Mouse (Mus musculus) CH12.LX (cell line): ENCODE data around the gene Sh3rf3. TPM values are rescaled to one million over a fixed set of nuclear protein-coding genes. Genes with fewer than 3 reads are reported as not detected.

Experiments
- DNase-seq: peaks from one replicate; pipeline ENCODE4 v3.0.0-alpha.2; 2013; ENCODE audit errors: extremely low read depth
- H3K27ac ChIP-seq: 2 replicates; pipeline ENCODE4 v1.5.1; 2012; ENCODE audit warnings: low read depth, mild to moderate bottlenecking, control low read depth, moderate library complexity; ENCODE audit not compliant: insufficient read depth
- H3K27me3 ChIP-seq: replicated peaks from 2 replicates; pipeline ENCODE3; 2012; ENCODE audit warnings: inconsistent platforms
- H3K36me3 ChIP-seq, 2 experiments: replicated peaks in 1 of 2; 2 replicates each; pipeline versions ENCODE3 to v1.6.1; 2012; ENCODE audit warnings: inconsistent platforms in 1 of 2, low read length in 1 of 2, mild to moderate bottlenecking in 1 of 2, mixed read lengths in 1 of 2, moderate library complexity in 1 of 2; ENCODE audit not compliant: control insufficient read depth in 1 of 2, insufficient read depth in 1 of 2
- H3K4me1 ChIP-seq, 2 experiments: 2 replicates each; pipeline ENCODE4 v1.6.1; 2012; ENCODE audit warnings: inconsistent platforms in 1 of 2, moderate library complexity in 1 of 2; ENCODE audit not compliant: insufficient read depth in 2 of 2, control insufficient read depth in 1 of 2
- H3K4me2 ChIP-seq: 2 replicates; pipeline ENCODE4 v1.6.1; 2012; ENCODE audit warnings: low read depth, mild to moderate bottlenecking, control low read depth; ENCODE audit not compliant: poor library complexity, insufficient read depth, severe bottlenecking
- H3K4me3 ChIP-seq, 3 experiments: fragments of 150-350 bp in 1 of 3; sonication (generic) in 1 of 3; replicated peaks in 1 of 3; 2 replicates each; pipeline versions ENCODE3 to v1.5.1; 2011 to 2012; ENCODE audit warnings: low read depth in 2 of 3, low read length in 2 of 3, mild to moderate bottlenecking in 2 of 3, moderate library complexity in 2 of 3, control low read depth in 1 of 3, improper control_type of control experiment in 1 of 3, inconsistent platforms in 1 of 3, mixed read lengths in 1 of 3; ENCODE audit not compliant: poor library complexity in 1 of 3
- H3K79me2 ChIP-seq: replicated peaks from 2 replicates; pipeline ENCODE4 v1.6.1; 2012; ENCODE audit warnings: mild to moderate bottlenecking, moderate library complexity; ENCODE audit not compliant: control insufficient read depth, poor library complexity, insufficient read depth, severe bottlenecking; ENCODE audit errors: extremely low read depth
- H3K9ac ChIP-seq: 2 replicates; pipeline ENCODE4 v1.6.1; 2012; ENCODE audit warnings: low read depth, mild to moderate bottlenecking, control low read depth, moderate library complexity; ENCODE audit not compliant: insufficient read depth
- H3K9me3 ChIP-seq: replicated peaks from 2 replicates; pipeline ENCODE3; 2012; ENCODE audit warnings: low read length, inconsistent platforms, mixed read lengths
- CHD1 ChIP-seq: IDR thresholded peaks from 2 replicates; pipeline ENCODE4 v1.6.1; 2012; ENCODE audit warnings: low read depth, low read length, improper control_type of control experiment, inconsistent platforms
- EP300 ChIP-seq: IDR thresholded peaks from 2 replicates; pipeline ENCODE4 v1.6.1; 2011; ENCODE audit warnings: low read length, improper control_type of control experiment
- ETS1 ChIP-seq: conservative IDR thresholded peaks from 2 replicates; pipeline ENCODE4 v1.6.1; 2012; ENCODE audit warnings: low read depth, mild to moderate bottlenecking, inconsistent platforms, low read length, improper control_type of control experiment, moderate library complexity
- JUN ChIP-seq: IDR thresholded peaks from 2 replicates; pipeline ENCODE4 v1.6.1; 2011; ENCODE audit warnings: low read depth, mild to moderate bottlenecking, low read length, improper control_type of control experiment, moderate library complexity; ENCODE audit not compliant: insufficient read depth
- JUND ChIP-seq: conservative IDR thresholded peaks from 2 replicates; pipeline ENCODE4 v1.6.1; 2011; ENCODE audit warnings: low read depth, low read length, improper control_type of control experiment
- KAT2A ChIP-seq: IDR thresholded peaks from 2 replicates; pipeline ENCODE4 v1.6.1; 2012; ENCODE audit warnings: low read length, improper control_type of control experiment, inconsistent platforms; ENCODE audit not compliant: insufficient replicate concordance
- MAX ChIP-seq: IDR thresholded peaks from 2 replicates; pipeline ENCODE4 v1.6.1; 2011; ENCODE audit warnings: low read length, improper control_type of control experiment
- MEF2A ChIP-seq: IDR thresholded peaks from 2 replicates; pipeline ENCODE4 v1.6.1; 2014; ENCODE audit warnings: low read depth, mild to moderate bottlenecking, inconsistent platforms, low read length, improper control_type of control experiment, borderline replicate concordance
- MXI1 ChIP-seq: IDR thresholded peaks from 2 replicates; pipeline ENCODE4 v1.6.1; 2011; ENCODE audit warnings: mild to moderate bottlenecking, low read depth, low read length, improper control_type of control experiment
- NELFE ChIP-seq: IDR thresholded peaks from 2 replicates; pipeline ENCODE4 v1.6.1; 2011; ENCODE audit warnings: low read depth, low read length, improper control_type of control experiment
- POLR2A ChIP-seq: IDR thresholded peaks from 2 replicates; pipeline ENCODE4 v1.6.1; 2011; ENCODE audit warnings: low read depth, mild to moderate bottlenecking, improper control_type of control experiment, low read length
- POLR2AphosphoS2 ChIP-seq: IDR thresholded peaks from 2 replicates; pipeline ENCODE4 v1.6.1; 2011; ENCODE audit warnings: low read depth, low read length, improper control_type of control experiment
- RCOR1 ChIP-seq: conservative IDR thresholded peaks from 2 replicates; pipeline ENCODE4 v1.6.1; 2012; ENCODE audit warnings: low read depth, mild to moderate bottlenecking, inconsistent platforms, low read length, improper control_type of control experiment
- TBP ChIP-seq: conservative IDR thresholded peaks from 2 replicates; pipeline ENCODE4 v1.6.1; 2011; ENCODE audit warnings: low read depth, low read length, improper control_type of control experiment
- dilution Hi-C: fragments of 300-500 bp; cut with MboI; formaldehyde crosslinking; loops from 2 replicates; pipeline ENCODE4 v1.14.3; 2020; ENCODE audit warnings: low sequenced_read_pairs; ENCODE audit not compliant: extremely low pct_unique_long_range_greater_than_20kb, extremely low pct_ligation_motif_present
- in situ Hi-C: fragments of 300-500 bp; cut with MboI; formaldehyde crosslinking; loops from 3 replicates; pipeline ENCODE4 v1.14.3; 2019; ENCODE audit warnings: low sequenced_read_pairs, low pct_ligation_motif_present, low pct_unique_long_range_greater_than_20kb, mixed read lengths
- polyA plus RNA-seq: library from polyadenylated mRNA; unstranded; fragments of >175 nt; gene quantifications from 2 replicates; pipeline ENCODE4 v1.2.1, GENCODE M21; 2012; ENCODE audit warnings: low read depth; ENCODE audit not compliant: insufficient read length
- total RNA-seq, 2 experiments: library from RNA; depleted of rRNA; stranded (reverse); fragments of 300-350 nt in 1 of 2; fragments of >200 nt in 1 of 2; gene quantifications; 2 replicates each; pipeline ENCODE4 v1.2.3; 2012 to 2014

Gene Sh3rf3
- total and polyA plus RNA-seq, 3 experiments, result 0.13 to 0.64 TPM; not detected in 1

GRCm38 (mm10) chr10:58944930-58945329 lies 131.8 kb downstream of the Sh3rf3 start:
- dilution Hi-C loops, result no loop called here
- H3K27me3 ChIP-seq, result peaks cover 2% of the 10 kb centered on the region

GRCm38 (mm10) chr10:58949770-58950638 lies 136.8 kb downstream of the Sh3rf3 start:
- in situ Hi-C loops (no loop called here), dilution Hi-C loops (no loop called here)
- Histone ChIP-seq H3K79me2 (no peaks in the 10 kb centered on the region), H3K9me3 (no peaks in the 10 kb centered on the region), H3K27ac (no peak overlapping the region), H3K4me3 (no peak overlapping the region), H3K36me3 (no peaks in the 10 kb centered on the region), H3K27me3 (peaks cover 7% of the 10 kb centered on the region), H3K4me2 (no peak overlapping the region), H3K4me1 (no peaks in the 10 kb centered on the region), H3K9ac (no peak overlapping the region)
- TF ChIP-seq JUN, result no peak
- TF ChIP-seq POLR2AphosphoS2, result no peak
- no peak for TF ChIP-seq MAX
- TF ChIP-seq MEF2A, result no peak
- TF ChIP-seq TBP, result no peak
- no peak for TF ChIP-seq RCOR1
- no peak for TF ChIP-seq JUND
- no peak for DNase-seq

More at GRCm38 (mm10) chr10:58944930-58945329, 131.8 kb downstream of the Sh3rf3 start:
- no peaks in the 10 kb centered on the region for H3K79me2 ChIP-seq
- TF ChIP-seq MAX (no peak), NELFE (no peak), POLR2A (no peak)
- H3K9ac ChIP-seq, result no peak overlapping the region
- H3K9me3 ChIP-seq, result no peaks in the 10 kb centered on the region
- no peak overlapping the region for H3K4me3 ChIP-seq
- peaks cover 0 to 6% of the 10 kb centered on the region in 2 experiments; a peak in 1 of 4 replicates for H3K4me1 ChIP-seq
- DNase-seq, result no peak
- H3K4me2 ChIP-seq, result no peak overlapping the region
- H3K27ac ChIP-seq, result no peak overlapping the region
- in situ Hi-C loops, result no loop called here
- H3K36me3 ChIP-seq, result no peaks in the 10 kb centered on the region

GRCm38 (mm10) chr10:58960193-58960592 lies 147.0 kb downstream of the Sh3rf3 start:
- no peaks in the 10 kb centered on the region for H3K4me1 ChIP-seq
- no peaks in the 10 kb centered on the region for H3K79me2 ChIP-seq
- no peak overlapping the region for H3K9ac ChIP-seq
- TF ChIP-seq ETS1 (no peak), EP300 (no peak), MXI1 (no peak), KAT2A (no peak), CHD1 (no peak)
- TF ChIP-seq, all 38 proteins: peak for 0
- DNase-seq, result no peak
- Histone ChIP-seq H3K27ac (no peak overlapping the region), H3K27me3 (no peaks in the 10 kb centered on the region), H3K9me3 (no peaks in the 10 kb centered on the region), H3K36me3 (no peaks in the 10 kb centered on the region), H3K4me2 (no peak overlapping the region), H3K4me3 (no peak overlapping the region)
- in situ Hi-C loops (no loop called here), dilution Hi-C loops (no loop called here)
